Mouse (Mus musculus) lung, postnatal 0 days (tissue): ENCODE measurements around the gene Ppp1r1b. TPM values are rescaled to one million over a fixed set of nuclear protein-coding genes. Genes with fewer than 3 reads are reported as not detected.
A peak's percentile ranks its signal among the peaks of the same experiment; 100 is the strongest.

ENCODE experiments used
- ATAC-seq: fragments of 200-750 bp; cut with Nextera tagmentation; 2 replicates; pipeline ENCODE4 v1.8.0; 2017; ENCODE audit warnings: moderate library complexity
- DNase-seq: peaks from one replicate; pipeline ENCODE4 v3.0.0-alpha.2; 2016; ENCODE audit warnings: low spot score
- H3K27ac ChIP-seq: fragments of 300-500 bp; sonication (generic); 2 replicates; pipeline ENCODE4 v1.5.1; 2014; ENCODE audit warnings: antibody characterized with exemption, mild to moderate bottlenecking, low read length, mixed read lengths
- H3K27me3 ChIP-seq: fragments of 300-500 bp; sonication (generic); replicated peaks from 2 replicates; pipeline ENCODE4 v1.6.1; 2014; ENCODE audit warnings: low read length, mixed read lengths; ENCODE audit not compliant: insufficient read depth
- H3K36me3 ChIP-seq: fragments of 300-500 bp; sonication (generic); 2 replicates; pipeline ENCODE4 v1.6.1; 2014; ENCODE audit warnings: low read length, mixed read lengths; ENCODE audit not compliant: insufficient read depth
- H3K4me1 ChIP-seq: fragments of 300-500 bp; sonication (generic); 2 replicates; pipeline ENCODE4 v1.6.1; 2014; ENCODE audit warnings: antibody characterized with exemption, low read depth, low read length, mixed read lengths; ENCODE audit not compliant: insufficient read depth
- H3K4me2 ChIP-seq: fragments of 300-500 bp; sonication (generic); replicated peaks from 2 replicates; pipeline ENCODE4 v1.6.1; 2014; ENCODE audit warnings: low read depth, mild to moderate bottlenecking, low read length, moderate library complexity, mixed read lengths
- H3K4me3 ChIP-seq: fragments of 300-500 bp; sonication (generic); 2 replicates; pipeline ENCODE4 v1.5.1; 2014; ENCODE audit warnings: low read depth, low read length
- H3K9ac ChIP-seq: fragments of 300-500 bp; sonication (generic); replicated peaks from 2 replicates; pipeline ENCODE4 v1.6.1; 2014; ENCODE audit warnings: low read depth, mild to moderate bottlenecking
- H3K9me3 ChIP-seq: fragments of 300-500 bp; sonication (generic); 2 replicates; pipeline ENCODE4 v1.6.1; 2016; ENCODE audit warnings: low read length, mixed read lengths
- CTCF ChIP-seq: IDR thresholded peaks from 2 replicates; pipeline ENCODE4 v1.5.1; 2016; ENCODE audit warnings: antibody characterized with exemption, mild to moderate bottlenecking
- EP300 ChIP-seq: IDR thresholded peaks from 2 replicates; pipeline ENCODE4 v1.6.1; 2016; ENCODE audit warnings: antibody characterized with exemption, mild to moderate bottlenecking, control low read depth
- WGBS: fragments of 180-500 bp; shearing (Covaris S2); extraction: QIAGEN DNeasy Blood & Tissue Kit; methylation state at CpG from one replicate; pipeline ENCODE4 v1.1.7; 2014; 5-methylcytosine and 5-hydroxymethylcytosine counted together
- polyA plus RNA-seq: library from polyadenylated mRNA; unstranded; fragments of >200 nt; fragmentation: Nextera tagmentation; extraction: Ambion mirVana; gene quantifications from 2 replicates; pipeline ENCODE4 v1.2.1, GENCODE M21; 2015

The Ppp1r1b gene
- polyA plus RNA-seq, 1 experiment from 2014 or later, result 18.6 TPM

DNA sequence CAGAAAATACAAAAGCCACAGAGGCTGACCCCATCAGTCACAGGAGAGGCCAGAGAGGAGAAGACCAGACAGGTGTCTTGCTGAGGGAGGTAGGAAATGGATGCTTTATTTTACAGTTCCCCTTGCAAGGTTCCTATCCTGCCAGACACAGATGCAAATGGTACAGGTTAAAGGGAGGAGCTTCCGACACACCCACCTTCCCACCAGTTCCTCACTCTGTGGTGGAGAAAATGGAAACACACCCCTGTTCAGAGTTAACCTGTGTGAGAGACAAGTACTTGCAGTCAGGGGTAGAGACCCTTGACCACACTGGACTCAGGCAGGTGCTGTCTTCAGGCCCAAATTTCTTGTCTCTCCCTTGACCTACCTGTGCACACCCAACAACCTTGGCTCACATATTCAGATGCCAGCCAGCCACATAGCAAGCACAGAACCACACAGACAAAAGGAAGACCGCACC is 17.4 kb upstream of the Ppp1r1b start:
- ATAC-seq (no peak), DNase-seq (no peak)
- H3K36me3 ChIP-seq, result no peaks in the 10 kb centered on the region
- H3K4me2 ChIP-seq, result no peak overlapping the region
- 40% methylated on average over 2 of the region's 2 CpGs for WGBS
- no peaks in the 10 kb centered on the region for H3K9me3 ChIP-seq
- peaks cover 86% of the 10 kb centered on the region for H3K27me3 ChIP-seq
- peaks cover 7% of the 10 kb centered on the region; the same call in 1 of the 2 replicates for H3K4me1 ChIP-seq
- H3K27ac ChIP-seq, result no peak overlapping the region
- no peak overlapping the region for H3K4me3 ChIP-seq
- no peak for TF ChIP-seq CTCF
- no peak overlapping the region for H3K9ac ChIP-seq

DNA sequence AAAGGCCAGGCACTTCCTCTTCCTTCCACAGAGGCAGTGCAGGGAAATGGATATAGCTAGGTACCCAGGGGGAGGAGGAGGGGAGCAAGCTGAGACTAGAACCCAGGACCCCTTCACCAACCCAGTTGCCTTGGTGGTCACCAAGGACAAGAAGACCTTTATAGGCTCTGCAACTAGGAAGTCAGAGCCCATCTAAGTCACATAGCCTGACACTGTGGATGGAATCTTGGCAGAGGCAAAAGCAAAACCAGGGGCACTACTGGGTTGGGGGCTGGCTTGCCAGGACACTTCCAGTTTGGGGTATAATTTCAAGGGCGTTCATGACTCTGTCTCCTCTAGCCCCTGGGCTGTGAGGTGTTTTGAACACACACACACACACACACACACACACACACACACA is 16.8 kb upstream of the Ppp1r1b start:
- H3K9ac ChIP-seq, result no peak overlapping the region
- no peak for TF ChIP-seq EP300
- TF ChIP-seq CTCF, result no peak
- ATAC-seq, result no peak
- H3K9me3 ChIP-seq, result no peaks in the 10 kb centered on the region
- peaks cover 87% of the 10 kb centered on the region for H3K27me3 ChIP-seq
- H3K36me3 ChIP-seq, result no peaks in the 10 kb centered on the region
- WGBS, result 33% methylated on average over 1 of the region's 1 CpGs
- no peak overlapping the region for H3K27ac ChIP-seq
- DNase-seq, result no peak
- H3K4me3 ChIP-seq, result no peak overlapping the region
- H3K4me1 ChIP-seq, result peaks cover 7% of the 10 kb centered on the region; the same call in 1 of the 2 replicates
- no peak overlapping the region for H3K4me2 ChIP-seq

GRCm38 (mm10) chr11:98332186-98332585 is 16.0 kb upstream of the Ppp1r1b start:
- H3K36me3 ChIP-seq, result no peaks in the 10 kb centered on the region
- peaks cover 87% of the 10 kb centered on the region for H3K27me3 ChIP-seq
- ATAC-seq (no peak), DNase-seq (no peak)
- peaks cover 6% of the 10 kb centered on the region; the same call in 1 of the 2 replicates for H3K4me1 ChIP-seq
- H3K9ac ChIP-seq, result no peak overlapping the region
- H3K27ac ChIP-seq, result no peak overlapping the region
- H3K4me3 ChIP-seq, result no peak overlapping the region
- H3K9me3 ChIP-seq, result no peaks in the 10 kb centered on the region
- H3K4me2 ChIP-seq, result no peak overlapping the region
- TF ChIP-seq CTCF, result peak; percentile 21; the same call in 1 of the 2 replicates
- TF ChIP-seq EP300, result no peak
- 74% methylated on average over 3 of the region's 3 CpGs for WGBS

- no peaks in the 10 kb centered on the region for H3K9me3 ChIP-seq
- 67% methylated on average over 4 of the region's 4 CpGs for WGBS
- no peak overlapping the region for H3K9ac ChIP-seq
- TF ChIP-seq CTCF (no peak), EP300 (no peak)
- ATAC-seq, result no peak
- no peak overlapping the region for H3K4me3 ChIP-seq
- no peak for DNase-seq
- H3K27me3 ChIP-seq, result peaks cover 87% of the 10 kb centered on the region
- H3K27ac ChIP-seq, result no peak overlapping the region
- no peak overlapping the region for H3K4me2 ChIP-seq
- H3K4me1 ChIP-seq, result peaks cover 3% of the 10 kb centered on the region; the same call in 1 of the 2 replicates
- no peaks in the 10 kb centered on the region for H3K36me3 ChIP-seq
These were observed 15.4 kb upstream of the Ppp1r1b start for GRCm38 (mm10) chr11:98332841-98333240.

DNA sequence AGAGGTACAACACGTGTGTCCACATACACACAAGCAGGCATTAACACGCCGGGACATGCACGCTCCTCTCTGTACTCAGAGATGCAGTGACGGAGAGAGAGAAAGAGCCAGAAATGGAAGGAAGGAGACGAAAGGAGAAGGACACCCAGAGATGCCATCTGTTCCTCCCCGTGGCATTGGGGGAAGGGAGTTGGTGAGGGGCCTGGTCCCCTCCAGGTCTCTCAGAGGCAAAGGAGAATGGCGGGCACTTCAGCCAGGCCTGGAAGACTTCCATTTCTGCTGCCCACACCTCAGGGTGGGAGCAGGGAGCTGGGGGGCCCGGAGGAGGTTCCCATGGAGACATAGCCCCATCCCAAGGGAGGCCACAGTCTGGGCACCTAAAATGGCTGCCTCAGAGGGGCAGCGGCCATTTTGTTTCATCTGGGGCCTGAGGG is 14.9 kb upstream of the Ppp1r1b start:
- Histone ChIP-seq H3K9ac (no peak overlapping the region), H3K4me2 (no peak overlapping the region), H3K36me3 (no peaks in the 10 kb centered on the region), H3K27ac (no peak overlapping the region), H3K4me1 (peaks cover 2% of the 10 kb centered on the region; the same call in 1 of the 2 replicates), H3K9me3 (no peaks in the 10 kb centered on the region), H3K27me3 (peaks cover 87% of the 10 kb centered on the region), H3K4me3 (no peak overlapping the region)
- ATAC-seq (no peak), DNase-seq (no peak)
- TF ChIP-seq EP300 (no peak), CTCF (no peak)
- WGBS, result 64% methylated on average over 10 of the region's 10 CpGs

DNA sequence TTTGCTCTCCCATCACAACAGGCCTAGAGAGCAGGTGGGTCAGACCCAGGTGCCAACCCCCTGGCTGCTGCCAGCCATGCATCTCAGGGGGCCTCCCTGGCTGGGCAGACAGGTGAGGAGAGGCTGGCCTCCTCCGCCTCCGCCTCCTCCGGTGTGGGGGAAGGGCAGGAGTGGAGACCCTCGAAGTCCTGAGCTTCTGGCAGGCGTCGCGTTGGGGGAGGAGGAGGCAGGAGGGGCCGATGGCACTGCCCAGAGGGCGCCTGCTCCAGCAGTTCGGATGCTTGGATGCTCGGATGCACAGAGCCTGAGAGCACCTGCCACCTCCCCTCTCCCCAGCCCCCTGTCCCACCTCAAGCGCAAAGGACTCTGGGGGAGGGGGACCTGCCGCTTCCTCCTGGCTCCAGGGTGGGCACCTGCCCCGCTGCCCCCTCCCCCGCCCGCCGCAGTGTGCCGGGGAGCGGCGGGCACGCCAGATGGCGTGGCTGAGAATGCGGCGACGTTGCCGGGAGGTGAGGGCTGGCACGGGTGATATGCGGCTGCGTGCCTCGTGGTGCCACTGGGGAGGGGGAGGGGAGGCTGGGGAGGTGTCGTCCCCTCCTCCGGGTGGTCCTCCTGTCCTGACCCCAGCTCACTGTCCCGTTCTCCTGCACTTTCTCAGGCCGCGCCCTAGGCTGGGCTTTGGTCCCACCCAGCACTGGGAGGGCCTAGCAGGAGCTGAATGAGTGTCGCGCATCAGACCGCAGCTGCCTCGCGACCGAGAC is 14.0 kb upstream of the Ppp1r1b start:
- peaks cover 84% of the 10 kb centered on the region for H3K27me3 ChIP-seq
- no peak for TF ChIP-seq CTCF
- TF ChIP-seq EP300, result no peak
- no peak overlapping the region for H3K4me2 ChIP-seq
- 6% methylated on average over 23 of the region's 41 CpGs for WGBS
- ATAC-seq (no peak), DNase-seq (no peak)
- 0 out of 2 replicates have a peak, but pooled peaks cover under 1% of the 10 kb centered on the region for H3K4me1 ChIP-seq
- no peak overlapping the region for H3K9ac ChIP-seq
- H3K9me3 ChIP-seq, result no peaks in the 10 kb centered on the region
- no peak overlapping the region for H3K27ac ChIP-seq
- H3K36me3 ChIP-seq, result no peaks in the 10 kb centered on the region
- H3K4me3 ChIP-seq, result no peak overlapping the region
